Mouse (Mus musculus): Measurements from ENCODE around the gene Lrriq1. TPM values are rescaled to one million over a fixed set of nuclear protein-coding genes. Genes with fewer than 3 reads are reported as not detected.

Gene Lrriq1
- 0.35 and 0.66 TPM in 2 replicates for polyA plus RNA-seq (2012; rRNA removed)

GRCm38 (mm10) chr10:103235707-103236459, at the start of gene Lrriq1:
Gene Lrriq1, minus strand, starts transcription at chr10:103236322.
- no peak for DNase-seq (ENCODE audit: low read depth)

- no peak for DNase-seq (ENCODE audit: low read depth)
Measured at GRCm38 (mm10) chr10:103253842-103254803, 18.0 kb upstream of the Lrriq1 start.

- no peak for DNase-seq (ENCODE audit: low read depth)
Measured at GRCm38 (mm10) chr10:103236460-103236772, 294 bp upstream of the Lrriq1 start.

- DNase-seq (ENCODE audit: low read depth): no peak
Measured at GRCm38 (mm10) chr10:103226646-103227045, 9.5 kb downstream of the Lrriq1 start.

GRCm38 (mm10) chr10:103194655-103195328, 41.3 kb downstream of the Lrriq1 start:
- DNase-seq (ENCODE audit: low read depth): no peak

GRCm38 (mm10) chr10:103145769-103146379, 90.2 kb downstream of the Lrriq1 start:
- no peak for DNase-seq (ENCODE audit: low read depth)

GRCm38 (mm10) chr10:103144927-103145768, 91.0 kb downstream of the Lrriq1 start:
- no peak for DNase-seq (ENCODE audit: low read depth)

GRCm38 (mm10) chr10:103142526-103142925, 93.6 kb downstream of the Lrriq1 start:
- DNase-seq (ENCODE audit: low read depth): no peak

GRCm38 (mm10) chr10:103141532-103141931, 94.6 kb downstream of the Lrriq1 start:
- no peak for DNase-seq (ENCODE audit: low read depth)

GRCm38 (mm10) chr10:103140609-103141008, 95.5 kb downstream of the Lrriq1 start:
- DNase-seq (ENCODE audit: low read depth): no peak

- no peak for DNase-seq (ENCODE audit: low read depth)
Measured at GRCm38 (mm10) chr10:103114629-103115028, 121.5 kb downstream of the Lrriq1 start.

GRCm38 (mm10) chr10:103108090-103108489, 128.0 kb downstream of the Lrriq1 start:
- no peak for DNase-seq (ENCODE audit: low read depth)

- DNase-seq (ENCODE audit: low read depth): no peak
Measured at GRCm38 (mm10) chr10:103086101-103086500, 150.0 kb downstream of the Lrriq1 start.

GRCm38 (mm10) chr10:103049593-103049992, 186.5 kb downstream of the Lrriq1 start:
- DNase-seq (ENCODE audit: low read depth): no peak

GRCm38 (mm10) chr10:103046623-103047022, 189.5 kb downstream of the Lrriq1 start:
- no peak for DNase-seq (ENCODE audit: low read depth)

- DNase-seq (ENCODE audit: low read depth): no peak
Measured at GRCm38 (mm10) chr10:103045019-103045418, 191.1 kb downstream of the Lrriq1 start.

GRCm38 (mm10) chr10:103035002-103035640, 201.0 kb downstream of the Lrriq1 start:
- no peak for DNase-seq (ENCODE audit: low read depth)

GRCm38 (mm10) chr10:103030931-103031330, 205.2 kb downstream of the Lrriq1 start:
- no peak for DNase-seq (ENCODE audit: low read depth)

GRCm38 (mm10) chr10:103029730-103030490, 206.2 kb downstream of the Lrriq1 start, which contains the start of gene Alx1:
Gene Alx1, minus strand, starts transcription at chr10:103030215.
- no peak for DNase-seq (ENCODE audit: low read depth)
